In the genomic region with DNA sequence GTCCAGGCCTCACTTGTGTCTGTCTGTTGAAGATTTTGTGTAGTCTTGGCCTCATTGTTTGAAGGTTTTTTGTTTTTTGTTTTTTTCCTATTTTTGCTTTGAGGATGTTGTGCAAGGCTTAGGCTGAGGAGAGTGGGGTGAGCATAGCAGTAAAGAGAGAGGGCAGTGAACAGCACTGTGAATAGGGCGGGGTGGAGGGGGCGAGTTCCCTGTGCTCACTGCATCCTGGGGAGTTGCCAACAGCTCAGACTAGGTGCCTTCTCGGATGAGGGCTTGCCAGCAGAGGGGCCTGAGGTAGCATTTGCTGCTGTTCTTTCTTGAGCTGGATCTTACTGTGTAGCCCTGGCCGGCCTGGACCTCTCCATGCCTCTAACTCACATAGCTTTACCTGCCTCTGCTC, we compare ENCODE assay signal across 23 mouse cellular contexts. TPM values are rescaled to one million over a fixed set of nuclear protein-coding genes. Genes with fewer than 3 reads are reported as not detected.
DNase-seq lines count a peak whose midpoint lies in the region; ATAC-seq lines count a peak whose summit lies in the region.
"Had no signal": no experiment of that assay in that cellular context is flagged by ENCODE, and none has a peak within 500 bp of the region (broad histone marks: within the 10 kb centered on the region; RNA-seq: fewer than 3 reads in every experiment).

No protein-coding gene starts in this region.

- no peak for DNase-seq in forebrain, embryonic 10.5 days (ENCODE audit: extremely low spot score, low spot score)
- peak; percentile 53 for DNase-seq in heart, embryonic 10.5 days (ENCODE audit: low spot score)
- no peak for DNase-seq in heart, postnatal 4 days
- DNase-seq in right cerebral cortex, adult 18-20 months = peak; percentile 35
- no peak for DNase-seq in right cerebral cortex, postnatal 25 days
- DNase-seq in right cerebral cortex, postnatal 4 days = peak; percentile 19
- DNase-seq: adrenal gland, postnatal 36 days; cerebellum, adult 9-10 months; heart, adult 11 months; kidney, adult 11 months; kidney, postnatal 4 days; layer of hippocampus, adult 9-11 months; lung, embryonic 14.5 days; thymus, postnatal 25 days had no signal

- no peaks in the 10 kb centered on the region for H3K27me3 ChIP-seq in forebrain, embryonic 13.5 days
- H3K27me3 ChIP-seq in forebrain, embryonic 10.5 days (ENCODE audit: poor library complexity, severe bottlenecking) = peaks cover 48% of the 10 kb centered on the region
- no peaks in the 10 kb centered on the region for H3K27me3 ChIP-seq in heart, embryonic 10.5 days (ENCODE audit: insufficient read depth, poor library complexity, severe bottlenecking)
- H3K27me3 ChIP-seq: heart, embryonic 12.5 days; hindbrain, embryonic 13.5 days; limb, embryonic 15.5 days; midbrain, embryonic 12.5 days; neural tube, embryonic 15.5 days; stomach, embryonic 15.5 days had no signal

- no peak overlapping the region for H3K4me3 ChIP-seq in forebrain, embryonic 13.5 days
- no peak overlapping the region for H3K4me3 ChIP-seq in forebrain, embryonic 10.5 days
- H3K4me3 ChIP-seq in heart, embryonic 10.5 days = no peak overlapping the region
- H3K4me3 ChIP-seq: heart, embryonic 12.5 days; hindbrain, embryonic 13.5 days; limb, embryonic 15.5 days; midbrain, embryonic 12.5 days; neural tube, embryonic 15.5 days; stomach, embryonic 15.5 days had no signal

- H3K4me1 ChIP-seq in forebrain, embryonic 13.5 days = peaks cover 15% of the 10 kb centered on the region
- H3K4me1 ChIP-seq in forebrain, embryonic 10.5 days = peaks cover 16% of the 10 kb centered on the region
- H3K4me1 ChIP-seq in heart, embryonic 10.5 days = 0 out of 2 replicates have a peak, but pooled peaks cover 16% of the 10 kb centered on the region
- H3K4me1 ChIP-seq: hindbrain, embryonic 13.5 days; limb, embryonic 15.5 days; midbrain, embryonic 12.5 days; neural tube, embryonic 15.5 days; stomach, embryonic 15.5 days had no signal

- 53% methylated on average over 4 of the region's 4 CpGs for WGBS in forebrain, embryonic 13.5 days
- WGBS in forebrain, embryonic 10.5 days = 71% methylated on average over 4 of the region's 4 CpGs
- WGBS in heart, embryonic 10.5 days = 69% methylated on average over 4 of the region's 4 CpGs

- H3K36me3 ChIP-seq in forebrain, embryonic 13.5 days (ENCODE audit: poor library complexity, severe bottlenecking) = no peaks in the 10 kb centered on the region
- no peaks in the 10 kb centered on the region for H3K36me3 ChIP-seq in forebrain, embryonic 10.5 days (replicated peaks)
- no peaks in the 10 kb centered on the region for H3K36me3 ChIP-seq in heart, embryonic 10.5 days
- H3K36me3 ChIP-seq: heart, embryonic 12.5 days; hindbrain, embryonic 13.5 days; limb, embryonic 15.5 days; midbrain, embryonic 12.5 days; neural tube, embryonic 15.5 days; stomach, embryonic 15.5 days had no signal

- no peak overlapping the region for H3K4me2 ChIP-seq in forebrain, embryonic 13.5 days
- H3K4me2 ChIP-seq: heart, embryonic 12.5 days; hindbrain, embryonic 13.5 days; limb, embryonic 15.5 days; lung, embryonic 14.5 days; midbrain, embryonic 12.5 days; neural tube, embryonic 15.5 days; stomach, embryonic 15.5 days had no signal

- H3K27ac ChIP-seq in forebrain, embryonic 13.5 days = peak overlapping the region; percentile 5; the same call in 1 of the 2 replicates
- no peak overlapping the region for H3K27ac ChIP-seq in forebrain, embryonic 10.5 days
- no peak overlapping the region for H3K27ac ChIP-seq in heart, embryonic 10.5 days
- H3K27ac ChIP-seq: hindbrain, embryonic 13.5 days; limb, embryonic 15.5 days; liver, embryonic 14.5 days; midbrain, embryonic 12.5 days; neural tube, embryonic 15.5 days; stomach, embryonic 15.5 days had no signal

- peak; percentile 62; the same call in 1 of the 2 replicates for ATAC-seq in forebrain, embryonic 13.5 days
- ATAC-seq: Patski had no signal

- H3K9ac ChIP-seq in forebrain, embryonic 13.5 days = no peak overlapping the region
- H3K9ac ChIP-seq: heart, embryonic 12.5 days; hindbrain, embryonic 13.5 days; limb, embryonic 15.5 days; liver, embryonic 14.5 days; lung, embryonic 14.5 days; midbrain, embryonic 12.5 days; neural tube, embryonic 15.5 days; stomach, embryonic 15.5 days had no signal

- H3K9me3 ChIP-seq in forebrain, embryonic 13.5 days (replicated peaks) = no peaks in the 10 kb centered on the region
- no peaks in the 10 kb centered on the region for H3K9me3 ChIP-seq in forebrain, embryonic 10.5 days
- H3K9me3 ChIP-seq in heart, embryonic 10.5 days = no peaks in the 10 kb centered on the region
- H3K9me3 ChIP-seq: heart, embryonic 12.5 days; hindbrain, embryonic 13.5 days; limb, embryonic 15.5 days; midbrain, embryonic 12.5 days; neural tube, embryonic 15.5 days; stomach, embryonic 15.5 days had no signal

RNA-seq across cellular contexts. Expression of a gene that starts 41.9 kb away (rescaled TPM):
- 29.7 and 29.9 TPM in 2 replicates for polyA plus RNA-seq in forebrain, embryonic 13.5 days (2015; fragmentation: Nextera tagmentation; extraction: Ambion mirVana)
- polyA plus RNA-seq in forebrain, embryonic 10.5 days (2016; fragmentation: Nextera tagmentation; extraction: Ambion mirVana) = 11.0 and 11.7 TPM in 2 replicates
- 22.7 and 40.6 TPM in 2 replicates for polyA plus RNA-seq in heart, embryonic 10.5 days (2016; fragmentation: Nextera tagmentation; extraction: Ambion mirVana)
- 10 to 100 TPM; 18.2 to 20.3 TPM for total RNA-seq in heart, postnatal 4 days (2021)

Comparison
In these comparisons a context has a peak if more than half of its experiments do, and no peak if none do; other contexts are left out.
1. DNase-seq: peak in heart, embryonic 10.5 days (single experiment), right cerebral cortex, adult 18-20 months (single experiment) and right cerebral cortex, postnatal 4 days (single experiment); none in forebrain, embryonic 10.5 days (single experiment), heart, postnatal 4 days (single experiment) and right cerebral cortex, postnatal 25 days (single experiment).